Comparison of ENCODE assay signal across 8 mouse cellular contexts in genomic region chr2:32704021-32704421, GRCm38 (mm10). TPM values are rescaled to one million over a fixed set of nuclear protein-coding genes. Genes with fewer than 3 reads are reported as not detected.
DNase-seq lines count a peak whose midpoint lies in the region; ATAC-seq lines count a peak whose summit lies in the region.

TSS of gene Fpgs (minus strand) at chr2:32704145.

- H3K4me3 ChIP-seq in heart, embryonic 13.5 days: no peak within 1 kb of the TSS
- no peak within 1 kb of the TSS for H3K4me3 ChIP-seq in limb, embryonic 12.5 days (replicated peaks)
- no peak within 1 kb of the TSS for H3K4me3 ChIP-seq in stomach, embryonic 14.5 days (ENCODE audit: low read depth, low read length)

- H3K27me3 ChIP-seq in heart, embryonic 13.5 days (replicated peaks): no peaks in the 10 kb centered on the region
- no peaks in the 10 kb centered on the region for H3K27me3 ChIP-seq in limb, embryonic 12.5 days
- H3K27me3 ChIP-seq in stomach, embryonic 14.5 days (ENCODE audit: control insufficient read depth, insufficient read depth, low read length): no peaks in the 10 kb centered on the region

- WGBS in heart, embryonic 13.5 days: 81% methylated on average over 2 of the region's 2 CpGs
- 88% methylated on average over 2 of the region's 2 CpGs for WGBS in limb, embryonic 12.5 days
- 61% methylated on average over 2 of the region's 2 CpGs for WGBS in stomach, embryonic 14.5 days

- H3K4me1 ChIP-seq in heart, embryonic 13.5 days: no peaks in the 10 kb centered on the region
- 0 out of 2 replicates have a peak, but pooled peaks cover 2% of the 10 kb centered on the region for H3K4me1 ChIP-seq in limb, embryonic 12.5 days (replicated peaks)
- no peaks in the 10 kb centered on the region for H3K4me1 ChIP-seq in stomach, embryonic 14.5 days (ENCODE audit: control insufficient read depth, insufficient read depth, low read length)

- no peak for ATAC-seq in heart, embryonic 13.5 days (ENCODE audit: extremely low read depth, insufficient number of reproducible peaks, low FRiP score, low TSS enrichment)
- ATAC-seq in hematopoietic stem cell, adult 5-6 weeks (replicated peaks in 1 of 2; ENCODE audit: insufficient read depth in 1 of 2, low FRiP score in 2 of 2, low TSS enrichment in 1 of 2, low read depth in 1 of 2, poor library complexity in 2 of 2, severe bottlenecking in 2 of 2): no peak
- ATAC-seq in limb, embryonic 12.5 days (ENCODE audit: insufficient number of reproducible peaks, insufficient read depth, low FRiP score, low TSS enrichment, low read depth): no peak
- no peak for ATAC-seq in stomach, embryonic 14.5 days (ENCODE audit: insufficient number of reproducible peaks, insufficient read depth, low FRiP score, low read depth)

- H3K27ac ChIP-seq in heart, embryonic 13.5 days (replicated peaks): no peak within 1 kb of the TSS
- H3K27ac ChIP-seq in limb, embryonic 12.5 days: no peak within 1 kb of the TSS
- no peak within 1 kb of the TSS for H3K27ac ChIP-seq in stomach, embryonic 14.5 days (ENCODE audit: low read length)

- no peak within 1 kb of the TSS for H3K4me2 ChIP-seq in heart, embryonic 13.5 days
- no peak within 1 kb of the TSS for H3K4me2 ChIP-seq in limb, embryonic 12.5 days
- no peak within 1 kb of the TSS for H3K4me2 ChIP-seq in stomach, embryonic 14.5 days (replicated peaks; ENCODE audit: low read depth, low read length)

- no peak for DNase-seq in heart, postnatal 14 days
- DNase-seq in adrenal gland, postnatal 10 days: no peak
- DNase-seq in cerebellum, adult 8-10 months: no peak
- no peak for DNase-seq in urinary bladder, adult 18-20 months (ENCODE audit: low spot score in 2 of 2)

- intact Hi-C loops in heart, postnatal 14 days (cut with DNase I): no loop called here

- H3K9me3 ChIP-seq in heart, embryonic 13.5 days: no peaks in the 10 kb centered on the region
- H3K9me3 ChIP-seq in limb, embryonic 12.5 days: no peaks in the 10 kb centered on the region
- no peaks in the 10 kb centered on the region for H3K9me3 ChIP-seq in stomach, embryonic 14.5 days (ENCODE audit: control insufficient read depth, low read depth, low read length)

- H3K9ac ChIP-seq in heart, embryonic 13.5 days: no peak within 1 kb of the TSS
- H3K9ac ChIP-seq in limb, embryonic 12.5 days (replicated peaks): no peak within 1 kb of the TSS
- H3K9ac ChIP-seq in stomach, embryonic 14.5 days (replicated peaks; ENCODE audit: low read depth, low read length): no peak within 1 kb of the TSS

- H3K36me3 ChIP-seq in heart, embryonic 13.5 days: peaks cover 73% of the 10 kb centered on the region
- H3K36me3 ChIP-seq in limb, embryonic 12.5 days: peaks cover 71% of the 10 kb centered on the region
- peaks cover 44% of the 10 kb centered on the region for H3K36me3 ChIP-seq in stomach, embryonic 14.5 days (ENCODE audit: control insufficient read depth, insufficient read depth, low read length)

RNA-seq across cellular contexts. Expression of gene Fpgs, which starts in this region (rescaled TPM):
- 19.0 and 21.3 TPM in 2 replicates for polyA plus RNA-seq in heart, embryonic 13.5 days (2015; fragmentation: Nextera tagmentation; extraction: Ambion mirVana)
- 1 to 10 TPM; 6.0 to 7.4 TPM for total RNA-seq in heart, postnatal 14 days (2021)
- total RNA-seq in adrenal gland, postnatal 10 days (2021): 10 to 100 TPM; 27.1 to 37.6 TPM
- 20.6 and 27.0 TPM in 2 replicates for total RNA-seq in hematopoietic stem cell, adult 5-6 weeks (2017)
- 31.0 and 32.9 TPM in 2 replicates for polyA plus RNA-seq in limb, embryonic 12.5 days (2016; fragmentation: Nextera tagmentation; extraction: Ambion mirVana)
- 25.9 and 27.1 TPM in 2 replicates for polyA plus RNA-seq in stomach, embryonic 14.5 days (2014; fragmentation: Nextera tagmentation; extraction: Ambion mirVana)
